Mouse (Mus musculus): Measurements from ENCODE around the gene Matn4. TPM values are rescaled to one million over a fixed set of nuclear protein-coding genes. Genes with fewer than 3 reads are reported as not detected.

The Matn4 gene
- polyA plus RNA-seq, 1 experiment from 2014 or later, result 0.39 TPM

DNA sequence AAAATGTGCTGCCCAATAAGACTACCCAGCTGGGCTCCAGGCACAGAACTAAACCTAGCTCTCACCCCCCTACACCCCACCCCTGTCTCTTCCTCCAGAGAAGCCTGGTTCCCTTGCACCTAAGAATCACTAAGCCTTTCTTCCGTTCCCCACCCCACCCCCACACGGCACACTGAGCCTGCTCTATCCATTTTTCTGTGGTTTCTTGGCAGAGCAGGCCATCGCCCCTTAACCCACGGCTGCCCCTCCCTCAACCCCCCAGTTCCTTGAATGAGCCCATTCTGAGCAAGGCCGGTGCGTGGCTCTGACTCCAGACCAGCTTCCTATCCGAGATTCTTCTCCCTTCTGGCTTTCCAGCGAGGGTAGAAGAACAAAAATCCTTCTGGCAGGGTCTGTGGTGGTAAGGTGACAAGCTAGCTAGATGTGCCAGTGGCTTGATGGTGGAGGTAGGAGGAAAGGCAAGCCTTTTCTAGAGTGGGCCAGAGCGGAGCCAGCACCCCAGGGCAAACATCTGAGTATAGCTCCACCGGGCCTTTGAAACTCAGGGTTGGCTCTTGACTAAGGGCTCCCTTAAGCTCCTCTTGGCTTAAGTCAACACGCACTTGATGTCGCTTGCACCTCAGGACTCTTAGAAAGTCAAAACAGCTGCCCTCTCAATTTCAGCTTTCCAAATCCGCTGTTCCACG is 1.4 kb downstream of the Matn4 start:
- WGBS, result 9% methylated on average over 14 of the region's 14 CpGs

DNA sequence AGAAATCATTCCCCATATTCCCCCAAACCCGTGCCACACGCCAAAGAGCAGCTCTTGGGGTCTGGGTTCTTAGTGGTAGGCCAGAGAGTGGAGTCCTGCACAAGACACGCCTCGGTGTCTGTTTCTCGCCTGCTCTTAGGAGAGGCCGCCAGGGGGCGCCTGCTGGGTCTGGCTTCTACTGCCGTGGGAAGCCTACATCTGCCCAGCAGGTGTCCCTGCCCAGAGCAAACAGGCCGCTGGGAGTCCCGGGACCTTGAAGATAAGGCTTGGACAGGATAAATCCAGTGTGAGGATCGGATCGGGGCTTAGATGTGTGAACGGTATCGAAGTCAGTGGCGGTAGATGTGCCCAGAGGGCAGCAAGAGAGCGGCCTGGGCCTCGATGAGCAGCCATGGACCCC is 2.1 kb downstream of the Matn4 start, which contains the start of gene Rbpjl:
TSS of gene Rbpjl (plus strand) at position 236 of the 400 bp plus-strand sequence.
- Histone ChIP-seq H3K4me1 (replicated peaks) (peaks cover 13% of the 10 kb centered on the region), H3K4me2 (replicated peaks) (no peak within 1 kb of the TSS; the same call in 1 of the 2 replicates), H3K4me3 (replicated peaks) (no peak within 1 kb of the TSS; the same call in 1 of the 2 replicates), H3K27ac (no peak within 1 kb of the TSS), H3K9ac (replicated peaks) (no peak within 1 kb of the TSS), H3K36me3 (no peaks in the 10 kb centered on the region), H3K9me3 (no peaks in the 10 kb centered on the region), H3K27me3 (peaks cover 92% of the 10 kb centered on the region)
- ATAC-seq, result peak; percentile 62; the same call in 1 of the 2 replicates
- WGBS, result 2% methylated on average over 17 of the region's 17 CpGs

More for the DNA sequence above, 1.4 kb downstream of the Matn4 start:
- Histone ChIP-seq H3K27me3 (peaks cover 98% of the 10 kb centered on the region), H3K4me3 (replicated peaks) (no peak overlapping the region), H3K4me1 (replicated peaks) (peaks cover 13% of the 10 kb centered on the region), H3K27ac (no peak overlapping the region), H3K9me3 (no peaks in the 10 kb centered on the region), H3K4me2 (replicated peaks) (no peak overlapping the region), H3K36me3 (no peaks in the 10 kb centered on the region), H3K9ac (replicated peaks) (no peak overlapping the region)
- no peak for ATAC-seq

GRCm38 (mm10) chr2:164396911-164397310 is 8.0 kb downstream of the Matn4 start:
- Histone ChIP-seq H3K9me3 (peaks cover 6% of the 10 kb centered on the region; the same call in 1 of the 2 replicates), H3K27me3 (peaks cover 38% of the 10 kb centered on the region), H3K4me2 (replicated peaks) (no peak overlapping the region), H3K27ac (no peak overlapping the region), H3K4me3 (replicated peaks) (no peak overlapping the region), H3K4me1 (replicated peaks) (no peaks in the 10 kb centered on the region; the same call in 1 of the 2 replicates), H3K9ac (replicated peaks) (no peak overlapping the region), H3K36me3 (no peaks in the 10 kb centered on the region)
- 76% methylated on average over 12 of the region's 12 CpGs for WGBS
- ATAC-seq, result no peak

DNA sequence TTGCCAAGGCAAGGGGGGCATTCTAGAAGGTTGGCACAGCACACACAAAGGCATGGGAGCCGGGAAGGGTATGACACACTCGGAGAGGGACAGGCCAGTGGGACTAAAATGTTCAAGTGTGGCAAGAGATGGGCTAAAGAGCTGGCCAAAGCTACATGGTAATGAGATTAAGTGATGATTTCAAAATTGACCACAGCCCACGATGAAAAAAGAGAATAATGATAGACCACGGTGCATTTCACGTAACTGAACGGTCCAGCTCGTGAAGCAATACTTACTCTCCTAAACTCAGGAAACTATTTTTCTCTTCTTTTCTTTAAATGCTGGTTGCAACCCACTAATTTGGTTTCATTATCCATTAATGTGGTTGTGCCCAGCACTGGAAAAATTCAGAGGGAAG is 8.9 kb downstream of the Matn4 start:
- 95% methylated on average over 7 of the region's 7 CpGs for WGBS

DNA sequence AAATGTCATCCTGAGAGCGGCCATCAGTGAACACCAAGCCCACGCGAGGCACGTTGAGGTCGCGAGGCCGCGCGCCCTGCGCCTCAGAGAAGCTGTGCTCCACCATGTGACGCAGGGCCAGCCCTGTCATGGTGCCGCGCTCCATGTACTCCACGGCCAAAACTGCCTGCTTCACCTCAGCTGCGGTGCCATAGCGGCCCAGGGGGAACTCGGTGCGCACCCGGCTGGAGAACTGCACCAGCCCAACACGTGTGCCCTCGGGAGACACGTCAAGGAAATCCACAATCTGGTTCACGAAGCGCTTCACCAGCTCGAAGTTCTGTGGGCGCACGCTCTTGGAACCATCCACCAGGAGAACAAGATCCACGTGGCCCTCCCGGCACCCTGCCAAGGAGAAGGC is 11.8 kb downstream of the Matn4 start:
- H3K4me2 ChIP-seq (replicated peaks), result no peak overlapping the region
- WGBS, result 75% methylated on average over 29 of the region's 29 CpGs
- H3K9me3 ChIP-seq, result peaks cover 6% of the 10 kb centered on the region; the same call in 1 of the 2 replicates
- no peak overlapping the region for H3K27ac ChIP-seq
- H3K36me3 ChIP-seq, result no peaks in the 10 kb centered on the region
- H3K4me1 ChIP-seq (replicated peaks), result peaks cover 9% of the 10 kb centered on the region
- no peak overlapping the region for H3K4me3 ChIP-seq (replicated peaks)
- H3K9ac ChIP-seq (replicated peaks), result no peak overlapping the region
- H3K27me3 ChIP-seq, result peaks cover 32% of the 10 kb centered on the region
- ATAC-seq, result no peak

More for the DNA sequence above, 8.9 kb downstream of the Matn4 start:
- Histone ChIP-seq H3K27ac (no peak overlapping the region), H3K27me3 (peaks cover 31% of the 10 kb centered on the region), H3K36me3 (no peaks in the 10 kb centered on the region), H3K9me3 (peaks cover 6% of the 10 kb centered on the region; the same call in 1 of the 2 replicates), H3K4me2 (replicated peaks) (no peak overlapping the region), H3K4me1 (replicated peaks) (no peaks in the 10 kb centered on the region; the same call in 1 of the 2 replicates), H3K9ac (replicated peaks) (no peak overlapping the region), H3K4me3 (replicated peaks) (no peak overlapping the region)
- no peak for ATAC-seq

- Histone ChIP-seq H3K4me1 (replicated peaks) (peaks cover 20% of the 10 kb centered on the region), H3K9me3 (no peaks in the 10 kb centered on the region), H3K4me2 (replicated peaks) (peak overlapping the region; percentile 66), H3K27me3 (peaks cover 52% of the 10 kb centered on the region), H3K9ac (replicated peaks) (peak overlapping the region; percentile 59; the same call in 1 of the 2 replicates), H3K4me3 (replicated peaks) (peak overlapping the region; percentile 47), H3K27ac (no peak overlapping the region), H3K36me3 (no peaks in the 10 kb centered on the region)
- ATAC-seq, result peak; percentile 73
- WGBS, result under 1% methylated on average over 30 of the region's 30 CpGs
Observed at GRCm38 (mm10) chr2:164389499-164389898, 15.5 kb downstream of the Matn4 start.

DNA sequence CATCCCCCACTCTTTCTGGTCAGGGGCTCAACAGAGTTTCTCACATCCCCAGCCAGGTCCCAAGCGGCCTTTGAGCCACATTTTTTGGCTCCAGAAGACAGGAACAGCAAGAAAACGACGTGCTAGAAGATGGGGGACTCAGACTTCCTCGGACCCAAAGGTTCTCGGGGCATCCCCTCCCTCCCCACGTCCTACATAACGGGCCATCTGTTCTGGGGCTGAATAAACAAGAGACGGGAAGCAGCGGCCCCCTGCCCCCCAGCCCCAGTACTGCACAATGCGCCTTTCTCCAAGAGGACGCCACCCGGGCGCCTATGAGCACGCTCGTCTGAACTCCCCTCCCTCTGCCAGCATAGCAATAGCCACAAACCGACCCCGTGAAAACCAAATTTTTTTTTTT is 15.9 kb downstream of the Matn4 start, which contains the start of gene Slpi:
TSS of gene Slpi (minus strand) at position 76 of the 400 bp plus-strand sequence.
- Histone ChIP-seq H3K4me2 (replicated peaks) (peak within 1 kb of the TSS; percentile 66), H3K27me3 (peaks cover 52% of the 10 kb centered on the region), H3K4me1 (replicated peaks) (peaks cover 20% of the 10 kb centered on the region), H3K36me3 (no peaks in the 10 kb centered on the region), H3K9ac (replicated peaks) (peak within 1 kb of the TSS; percentile 59; the same call in 1 of the 2 replicates), H3K27ac (no peak within 1 kb of the TSS), H3K4me3 (replicated peaks) (peak within 1 kb of the TSS; percentile 47), H3K9me3 (no peaks in the 10 kb centered on the region)
- under 1% methylated on average over 17 of the region's 17 CpGs for WGBS
- peak; percentile 69 for ATAC-seq

DNA sequence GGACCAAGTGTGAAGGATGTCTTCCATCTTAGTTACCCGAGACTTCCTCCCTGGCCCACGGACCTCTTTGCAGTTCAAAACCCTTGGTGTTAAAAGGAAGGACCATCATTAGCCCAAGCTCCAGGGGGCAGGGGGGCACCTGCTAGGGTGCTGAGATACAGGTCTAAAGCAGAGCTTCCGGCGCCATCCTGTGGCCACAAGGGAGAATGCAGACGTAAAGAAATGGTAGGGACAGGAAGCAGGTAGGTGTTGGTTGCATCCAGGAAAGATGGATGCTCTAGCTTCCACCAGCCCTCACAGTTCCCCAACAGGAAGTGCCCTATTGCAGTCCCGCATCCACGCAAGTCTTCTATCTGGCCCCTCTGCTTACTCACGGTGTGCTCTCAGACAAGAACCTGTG is 18.0 kb downstream of the Matn4 start:
- no peak overlapping the region for H3K4me2 ChIP-seq (replicated peaks)
- H3K4me1 ChIP-seq (replicated peaks), result peaks cover 20% of the 10 kb centered on the region
- H3K9me3 ChIP-seq, result no peaks in the 10 kb centered on the region
- no peak for ATAC-seq
- peaks cover 46% of the 10 kb centered on the region for H3K27me3 ChIP-seq
- 16% methylated on average over 8 of the region's 8 CpGs for WGBS
- H3K4me3 ChIP-seq (replicated peaks), result no peak overlapping the region
- H3K36me3 ChIP-seq, result no peaks in the 10 kb centered on the region
- H3K9ac ChIP-seq (replicated peaks), result no peak overlapping the region
- no peak overlapping the region for H3K27ac ChIP-seq

DNA sequence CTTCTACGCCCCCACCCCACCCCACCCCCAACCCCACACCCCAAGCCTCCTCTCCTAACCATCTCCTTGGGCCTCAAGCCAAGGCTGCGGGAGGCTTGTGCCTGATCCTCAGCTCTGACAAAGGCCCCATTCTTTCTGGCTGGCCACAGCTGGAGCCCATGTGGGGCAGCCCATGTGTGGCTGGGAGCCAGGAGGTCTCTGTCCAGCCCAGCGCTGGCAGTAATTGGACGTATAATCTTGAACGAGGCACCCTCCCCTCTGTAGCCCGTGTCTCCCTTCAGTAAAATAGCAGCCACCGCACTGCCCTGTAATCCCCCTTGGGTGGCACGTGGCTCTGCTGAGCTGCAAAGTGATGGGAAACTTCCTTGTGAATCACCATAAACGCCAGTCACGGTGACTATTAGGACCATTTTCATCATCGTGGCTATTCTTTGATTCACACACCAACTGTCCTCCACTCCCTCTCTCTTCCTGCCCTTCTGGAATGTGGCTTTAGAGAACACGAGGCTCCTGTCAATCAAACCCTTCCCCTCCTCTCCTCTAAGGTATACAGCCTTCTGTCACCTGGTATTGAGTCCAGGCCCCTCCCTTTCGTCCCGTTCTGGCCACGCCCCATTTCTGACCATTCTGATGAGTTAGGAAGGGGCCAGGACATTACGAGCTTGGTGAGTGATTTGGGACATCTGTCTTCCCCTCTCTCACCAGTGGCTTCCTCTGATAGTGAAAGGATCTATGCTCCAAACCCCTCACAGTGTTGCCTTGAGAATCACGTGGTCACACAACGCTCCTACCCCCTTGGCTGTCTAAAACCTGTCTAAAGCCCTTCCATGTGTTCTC is 18.8 kb downstream of the Matn4 start:
- peak; percentile 85 for ATAC-seq
- Histone ChIP-seq H3K36me3 (no peaks in the 10 kb centered on the region), H3K9ac (replicated peaks) (0 out of 2 replicates have a peak overlapping the region, but pooled peaks have one; percentile 8), H3K9me3 (no peaks in the 10 kb centered on the region), H3K27ac (no peak overlapping the region), H3K4me2 (replicated peaks) (peak overlapping the region; percentile 32), H3K4me3 (replicated peaks) (no peak overlapping the region), H3K27me3 (peaks cover 46% of the 10 kb centered on the region), H3K4me1 (replicated peaks) (peaks cover 20% of the 10 kb centered on the region)
- 8% methylated on average over 18 of the region's 18 CpGs for WGBS

DNA sequence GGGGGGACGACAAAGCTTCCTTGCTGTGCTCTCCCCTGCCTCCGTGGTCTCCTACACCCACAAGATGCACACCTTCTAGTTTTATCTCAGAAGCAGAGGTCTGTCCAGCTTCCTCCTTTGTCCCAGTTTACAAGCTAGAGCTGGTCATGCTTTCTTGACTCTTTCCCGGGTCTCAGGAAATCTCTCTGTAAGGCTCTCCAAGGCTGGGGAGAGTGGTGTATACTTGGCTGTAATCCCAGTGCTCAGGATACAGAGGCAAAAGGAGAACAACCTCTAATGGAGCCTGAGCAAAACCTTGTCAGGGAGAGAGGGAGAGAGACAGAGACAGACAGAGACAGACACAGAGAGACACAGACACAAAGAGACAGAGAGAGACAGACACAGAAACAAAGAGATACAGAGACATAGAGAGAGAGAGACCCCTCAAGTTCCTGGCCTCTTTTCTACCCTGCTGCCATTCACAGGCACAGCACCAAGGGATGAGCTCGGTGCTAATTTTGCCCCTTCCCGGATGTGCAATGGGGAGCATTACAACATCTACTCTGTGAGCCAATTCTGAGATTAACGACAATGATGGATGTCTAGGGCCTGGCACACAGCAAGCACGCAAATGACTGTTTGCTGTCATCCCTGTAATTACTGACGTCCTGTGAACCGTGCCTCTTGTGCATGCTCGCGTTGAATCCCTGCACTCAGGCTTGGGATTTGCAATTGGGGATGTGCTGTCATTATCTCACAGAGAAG is 21.1 kb downstream of the Matn4 start:
- no peaks in the 10 kb centered on the region for H3K36me3 ChIP-seq
- no peak overlapping the region for H3K4me3 ChIP-seq (replicated peaks)
- no peak overlapping the region for H3K9ac ChIP-seq (replicated peaks)
- H3K27me3 ChIP-seq, result peaks cover 27% of the 10 kb centered on the region
- H3K9me3 ChIP-seq, result no peaks in the 10 kb centered on the region
- peaks cover 11% of the 10 kb centered on the region for H3K4me1 ChIP-seq (replicated peaks)
- no peak overlapping the region for H3K27ac ChIP-seq
- ATAC-seq, result no peak
- 76% methylated on average over 11 of the region's 11 CpGs for WGBS
- H3K4me2 ChIP-seq (replicated peaks), result no peak overlapping the region

DNA sequence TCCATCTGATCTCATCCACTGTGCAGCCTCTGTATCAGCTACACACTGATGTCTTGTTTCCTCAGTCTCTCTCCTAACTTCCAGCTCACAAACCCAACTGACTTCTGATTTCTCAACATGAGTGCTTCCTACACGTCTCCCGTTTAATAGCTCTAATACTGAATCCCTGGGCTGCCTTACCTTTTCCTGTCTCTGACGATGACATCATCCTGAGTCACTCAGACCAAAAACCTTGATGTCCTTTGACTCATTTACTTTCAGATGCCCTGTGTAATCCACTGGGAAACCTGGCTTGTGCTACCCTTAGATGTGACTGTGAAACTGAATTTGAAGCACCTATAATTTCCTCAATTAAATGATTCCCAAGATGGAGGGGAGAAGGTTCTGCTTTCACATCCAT is 22.0 kb downstream of the Matn4 start:
- H3K9me3 ChIP-seq, result no peaks in the 10 kb centered on the region
- H3K4me2 ChIP-seq (replicated peaks), result no peak overlapping the region
- no peak overlapping the region for H3K27ac ChIP-seq
- ATAC-seq, result no peak
- no peak overlapping the region for H3K4me3 ChIP-seq (replicated peaks)
- peaks cover 11% of the 10 kb centered on the region for H3K4me1 ChIP-seq (replicated peaks)
- H3K27me3 ChIP-seq, result peaks cover 18% of the 10 kb centered on the region
- H3K9ac ChIP-seq (replicated peaks), result no peak overlapping the region
- H3K36me3 ChIP-seq, result no peaks in the 10 kb centered on the region
- 89% methylated on average over 3 of the region's 3 CpGs for WGBS
